In the genomic region with DNA sequence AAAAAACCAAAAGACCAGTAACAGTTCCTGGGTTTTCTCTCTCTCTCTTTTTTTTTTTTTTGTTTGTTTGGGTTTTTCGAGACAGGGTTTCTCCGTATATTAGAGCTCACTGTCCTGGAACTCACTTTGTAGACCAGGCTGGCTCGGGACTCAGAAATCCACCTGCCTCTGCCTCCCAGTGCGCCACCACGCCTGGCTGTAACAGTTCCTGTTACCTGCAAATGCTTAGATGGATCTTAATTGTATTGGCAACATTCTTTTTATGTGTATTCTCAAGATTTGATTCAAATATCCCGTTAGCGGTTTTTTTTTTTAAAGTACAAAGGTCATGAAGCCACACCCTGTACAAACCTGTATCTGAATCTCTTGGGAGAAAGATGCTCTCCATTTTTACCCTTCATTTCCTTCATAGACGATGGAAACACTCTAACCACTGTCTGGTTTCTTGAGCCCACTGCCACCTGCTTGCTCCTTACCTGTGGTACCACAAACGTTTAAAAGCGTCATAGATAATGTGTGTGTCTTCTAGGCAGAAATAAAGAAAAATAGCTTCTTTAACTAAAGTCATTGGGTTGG, we compare ENCODE assay signal across 8 mouse cellular contexts. TPM values are rescaled to one million over a fixed set of nuclear protein-coding genes. Genes with fewer than 3 reads are reported as not detected.
DNase-seq lines count a peak whose midpoint lies in the region; ATAC-seq and TF ChIP-seq lines count a peak whose summit lies in the region.

No protein-coding gene starts in this region.

- TF ChIP-seq RAD21 in CH12.LX (IDR thresholded peaks at IDR 0.05; ENCODE audit: low read depth, low read length) = no peak

- no peak for TF ChIP-seq CTCF in gastrocnemius, adult 2 months (IDR thresholded peaks at IDR 0.05)
- TF ChIP-seq CTCF in CH12.LX (conservative IDR thresholded peaks at IDR 0.05 in 1 of 2, IDR thresholded peaks at IDR 0.05 in 1 of 2; ENCODE audit: low read depth in 2 of 2, low read length in 2 of 2) = no peak
- TF ChIP-seq CTCF in liver, embryonic 14.5 days (IDR thresholded peaks at IDR 0.05; ENCODE audit: low read depth) = no peak
- TF ChIP-seq CTCF in cerebellum, adult 2 months (IDR thresholded peaks at IDR 0.05; ENCODE audit: borderline replicate concordance, insufficient read depth, low read depth, low read length) = no peak

- H3K27me3 ChIP-seq in CH12.LX (replicated peaks) = no peaks in the 10 kb centered on the region
- no peaks in the 10 kb centered on the region for H3K27me3 ChIP-seq in forebrain, embryonic 16.5 days (replicated peaks; ENCODE audit: control insufficient read depth, insufficient read depth, low read length)
- H3K27me3 ChIP-seq in liver, embryonic 14.5 days (ENCODE audit: control insufficient read depth, insufficient read depth, low read length) = no peaks in the 10 kb centered on the region
- H3K27me3 ChIP-seq in cerebellum, adult 2 months (ENCODE audit: control insufficient read depth, insufficient read depth, low read length) = no peaks in the 10 kb centered on the region

- peaks cover 3 to 57% of the 10 kb centered on the region in 2 experiments for H3K4me1 ChIP-seq in CH12.LX (ENCODE audit: control insufficient read depth in 1 of 2, insufficient read depth in 2 of 2)
- H3K4me1 ChIP-seq in forebrain, embryonic 16.5 days (replicated peaks; ENCODE audit: control insufficient read depth, insufficient read depth, low read length) = peaks cover 20% of the 10 kb centered on the region
- peaks cover 18% of the 10 kb centered on the region in 2 experiments for H3K4me1 ChIP-seq in liver, embryonic 14.5 days (replicated peaks; ENCODE audit: control insufficient read depth in 2 of 2, insufficient read depth in 2 of 2, low read length in 1 of 2)
- H3K4me1 ChIP-seq in cerebellum, adult 2 months (ENCODE audit: control insufficient read depth, insufficient read depth, low read length) = no peaks in the 10 kb centered on the region

- TF ChIP-seq EP300 in CH12.LX (IDR thresholded peaks at IDR 0.05; ENCODE audit: low read length) = no peak
- TF ChIP-seq EP300 in liver, embryonic 14.5 days (IDR thresholded peaks at IDR 0.05; ENCODE audit: low read depth) = no peak

- dilution Hi-C loops in CH12.LX (cut with MboI; ENCODE audit: extremely low pct_ligation_motif_present, extremely low pct_unique_long_range_greater_than_20kb, low sequenced_read_pairs) = no loop called here

- TF ChIP-seq POLR2A in CH12.LX (IDR thresholded peaks at IDR 0.05; ENCODE audit: low read depth, low read length) = peak; percentile 54; the same call in 1 of the 2 replicates
- no peak for TF ChIP-seq POLR2A in cerebellum, adult 2 months (IDR thresholded peaks at IDR 0.05; ENCODE audit: borderline replicate concordance, insufficient read depth, low read length)

- no peak for ATAC-seq in forebrain, embryonic 16.5 days
- ATAC-seq in liver, embryonic 14.5 days (ENCODE audit: insufficient read depth) = no peak
- no peak for ATAC-seq in activated CD4-positive, CD25-positive, alpha-beta regulatory T cell, adult 4 months

- H3K4me3 ChIP-seq in gastrocnemius, adult 2 months = peak overlapping the region; percentile 93
- H3K4me3 ChIP-seq in CH12.LX (replicated peaks in 1 of 3; ENCODE audit: low read depth in 2 of 3, low read length in 2 of 3, poor library complexity in 1 of 3) = peak overlapping the region; percentile 36 to 98 (median 65)
- peak overlapping the region; percentile 43 for H3K4me3 ChIP-seq in forebrain, embryonic 16.5 days (replicated peaks; ENCODE audit: low read length)
- H3K4me3 ChIP-seq in liver, embryonic 14.5 days (ENCODE audit: insufficient read depth in 1 of 2, low read depth in 2 of 2, low read length in 2 of 2) = peak overlapping the region; percentile 84 to 97
- no peak overlapping the region for H3K4me3 ChIP-seq in cerebellum, adult 2 months (replicated peaks; ENCODE audit: insufficient read depth, low read depth, low read length)

- H3K9ac ChIP-seq in CH12.LX (ENCODE audit: insufficient read depth, low read depth) = peak overlapping the region; percentile 63
- no peak overlapping the region; the same call in 1 of the 2 replicates for H3K9ac ChIP-seq in forebrain, embryonic 16.5 days (replicated peaks; ENCODE audit: low read depth, low read length)
- peak overlapping the region; percentile 98 for H3K9ac ChIP-seq in liver, embryonic 14.5 days (replicated peaks)

- WGBS in forebrain, embryonic 16.5 days = 63% methylated on average over 10 of the region's 10 CpGs
- WGBS in liver, embryonic 14.5 days (ENCODE audit: insufficient replicate concordance) = 44% methylated on average over 10 of the region's 10 CpGs
- WGBS in cerebellum, adult 2 months = 56% methylated on average over 10 of the region's 10 CpGs

- intact Hi-C loops in gastrocnemius, adult 2 months (cut with DNase I) = loop anchor here (5.0 kb wide), 1 partner anchor 105 kb away; no protein-coding TSS in a partner anchor
- intact Hi-C loops in gastrocnemius, postnatal 14 days (cut with DNase I; ENCODE audit: low total_unique reads) = no loop called here

- H3K9me3 ChIP-seq in CH12.LX (replicated peaks; ENCODE audit: low read length) = no peaks in the 10 kb centered on the region
- H3K9me3 ChIP-seq in forebrain, embryonic 16.5 days (ENCODE audit: control insufficient read depth, low read length) = no peaks in the 10 kb centered on the region
- no peaks in the 10 kb centered on the region for H3K9me3 ChIP-seq in liver, embryonic 14.5 days (ENCODE audit: control insufficient read depth, low read length)

- H3K27ac ChIP-seq in gastrocnemius, adult 2 months = peak overlapping the region; percentile 96
- peak overlapping the region; percentile 63; the same call in 1 of the 2 replicates for H3K27ac ChIP-seq in CH12.LX (ENCODE audit: insufficient read depth, low read depth)
- peak overlapping the region; percentile 59 for H3K27ac ChIP-seq in forebrain, embryonic 16.5 days (ENCODE audit: low read length)
- peak overlapping the region; percentile 70 for H3K27ac ChIP-seq in liver, embryonic 14.5 days
- H3K27ac ChIP-seq in cerebellum, adult 2 months (ENCODE audit: insufficient read depth, low read length) = no peak overlapping the region

- in situ Hi-C loops in CH12.LX (cut with MboI; ENCODE audit: low pct_ligation_motif_present, low pct_unique_long_range_greater_than_20kb, low sequenced_read_pairs) = loop anchor here (10.0 kb wide), 1 partner anchor 92 kb away; no protein-coding TSS in a partner anchor

- no peak for DNase-seq in gastrocnemius, adult 2 months
- no peak for DNase-seq in gastrocnemius, postnatal 14 days
- DNase-seq in CH12.LX (ENCODE audit: extremely low read depth) = peak; percentile 63
- no peak for DNase-seq in liver, embryonic 14.5 days (ENCODE audit: low read depth in 3 of 3, low spot score in 3 of 3)
- DNase-seq in right cerebral cortex, postnatal 14 days = no peak
- DNase-seq in cerebellum, adult 2 months = no peak

- H3K4me2 ChIP-seq in CH12.LX (ENCODE audit: insufficient read depth, low read depth, poor library complexity, severe bottlenecking) = peak overlapping the region; percentile 70
- peak overlapping the region; percentile 62 for H3K4me2 ChIP-seq in forebrain, embryonic 16.5 days (ENCODE audit: low read length)
- H3K4me2 ChIP-seq in liver, embryonic 14.5 days (ENCODE audit: low read depth) = peak overlapping the region; percentile 90

- H3K79me2 ChIP-seq in CH12.LX (replicated peaks; ENCODE audit: control insufficient read depth, extremely low read depth, insufficient read depth, poor library complexity, severe bottlenecking) = peaks cover 82% of the 10 kb centered on the region

- H3K36me3 ChIP-seq in CH12.LX (replicated peaks in 1 of 2; ENCODE audit: control insufficient read depth in 1 of 2, insufficient read depth in 1 of 2, low read length in 1 of 2) = peaks cover 26 to 56% of the 10 kb centered on the region in 2 experiments
- peaks cover 19% of the 10 kb centered on the region for H3K36me3 ChIP-seq in forebrain, embryonic 16.5 days (ENCODE audit: control insufficient read depth, insufficient read depth)
- peaks cover 39% of the 10 kb centered on the region for H3K36me3 ChIP-seq in liver, embryonic 14.5 days (replicated peaks; ENCODE audit: control insufficient read depth, insufficient read depth, low read depth)

RNA-seq across cellular contexts. Expression of gene Zbtb11, which starts 1.0 kb away (rescaled TPM):
- 10 to 100 TPM; 12.4 to 13.0 TPM for total RNA-seq in gastrocnemius, adult 2 months (2021)
- total RNA-seq in gastrocnemius, postnatal 14 days (2021) = 1 to 10 TPM; 6.2 to 7.2 TPM
- 21.4 and 25.6 TPM in 2 replicates for total RNA-seq in CH12.LX (2012; rRNA removed)
- 33.0 and 35.5 TPM in 2 replicates for total RNA-seq in CH12.LX (2014; rRNA removed)
- 17.7 and 19.8 TPM in 2 replicates for polyA plus RNA-seq in CH12.LX (2012; ENCODE audit: insufficient read length, low read depth)
- polyA plus RNA-seq in forebrain, embryonic 16.5 days (2015; fragmentation: Nextera tagmentation; extraction: Ambion mirVana) = 22.4 and 25.1 TPM in 2 replicates
- 3.1 and 5.1 TPM in 2 replicates for polyA plus RNA-seq in liver, embryonic 14.5 days (2012; rRNA removed)
- 8.4 and 9.5 TPM in 2 replicates for polyA plus RNA-seq in liver, embryonic 14.5 days (2014; fragmentation: Nextera tagmentation; extraction: Ambion mirVana)
- 10 to 100 TPM; 23.9 to 26.0 TPM for polyA plus RNA-seq in activated CD4-positive, CD25-positive, alpha-beta regulatory T cell, adult 4 months (2017; shearing (Covaris generic))
- 25.5 and 27.5 TPM in 2 replicates for polyA plus RNA-seq in cerebellum, adult 2 months (2012; rRNA removed)

RNA-seq across cellular contexts. Expression of gene Rpl24, which starts 6.6 kb away (rescaled TPM):
- 100 to 1,000 TPM; 585 to 675 TPM for total RNA-seq in gastrocnemius, adult 2 months (2021)
- 100 to 1,000 TPM; 648 to 762 TPM for total RNA-seq in gastrocnemius, postnatal 14 days (2021)
- total RNA-seq in CH12.LX (2012; rRNA removed) (2,337 and 2,579 TPM in 2 replicates), CH12.LX (2014; rRNA removed) (2,739 and 3,070 TPM in 2 replicates)
- 96.4 and 348 TPM in 2 replicates for polyA plus RNA-seq in CH12.LX (2012; ENCODE audit: insufficient read length, low read depth)
- 484 and 499 TPM in 2 replicates for polyA plus RNA-seq in forebrain, embryonic 16.5 days (2015; fragmentation: Nextera tagmentation; extraction: Ambion mirVana)
- 155 and 464 TPM in 2 replicates for polyA plus RNA-seq in liver, embryonic 14.5 days (2012; rRNA removed)
- polyA plus RNA-seq in liver, embryonic 14.5 days (2014; fragmentation: Nextera tagmentation; extraction: Ambion mirVana) = 477 and 499 TPM in 2 replicates
- polyA plus RNA-seq in activated CD4-positive, CD25-positive, alpha-beta regulatory T cell, adult 4 months (2017; shearing (Covaris generic)) = 1,000 to 10,000 TPM; 1,908 to 2,087 TPM
- polyA plus RNA-seq in cerebellum, adult 2 months (2012; rRNA removed) = 411 and 431 TPM in 2 replicates

RNA-seq across cellular contexts. Expression of gene Cep97, which starts 38.1 kb away (rescaled TPM):
- total RNA-seq in gastrocnemius, adult 2 months (2021) = 1 to 10 TPM; 5.8 to 6.3 TPM
- total RNA-seq in gastrocnemius, postnatal 14 days (2021) = 1 to 10 TPM; 4.0 to 4.3 TPM
- total RNA-seq in CH12.LX (2012; rRNA removed) (24.9 and 26.9 TPM in 2 replicates), CH12.LX (2014; rRNA removed) (27.5 and 28.2 TPM in 2 replicates)
- polyA plus RNA-seq in CH12.LX (2012; ENCODE audit: insufficient read length, low read depth) = 16.9 and 19.2 TPM in 2 replicates
- 17.5 and 19.4 TPM in 2 replicates for polyA plus RNA-seq in forebrain, embryonic 16.5 days (2015; fragmentation: Nextera tagmentation; extraction: Ambion mirVana)
- polyA plus RNA-seq in liver, embryonic 14.5 days (2012; rRNA removed) = 1.5 and 2.0 TPM in 2 replicates
- polyA plus RNA-seq in liver, embryonic 14.5 days (2014; fragmentation: Nextera tagmentation; extraction: Ambion mirVana) = 3.9 and 5.4 TPM in 2 replicates
- 10 to 100 TPM; 22.8 to 28.3 TPM for polyA plus RNA-seq in activated CD4-positive, CD25-positive, alpha-beta regulatory T cell, adult 4 months (2017; shearing (Covaris generic))
- polyA plus RNA-seq in cerebellum, adult 2 months (2012; rRNA removed) = 9.9 and 11.5 TPM in 2 replicates

RNA-seq across cellular contexts. Expression of gene Pcnp, which starts 56.8 kb away (rescaled TPM):
- 10 to 100 TPM; 55.9 to 62.6 TPM for total RNA-seq in gastrocnemius, adult 2 months (2021)
- total RNA-seq in gastrocnemius, postnatal 14 days (2021) = 10 to 100 TPM; 41.6 to 42.7 TPM
- total RNA-seq in CH12.LX (2012; rRNA removed) (67.4 and 79.5 TPM in 2 replicates), CH12.LX (2014; rRNA removed) (177 and 208 TPM in 2 replicates)
- 137 and 154 TPM in 2 replicates for polyA plus RNA-seq in CH12.LX (2012; ENCODE audit: insufficient read length, low read depth)
- polyA plus RNA-seq in forebrain, embryonic 16.5 days (2015; fragmentation: Nextera tagmentation; extraction: Ambion mirVana) = 230 and 262 TPM in 2 replicates
- polyA plus RNA-seq in liver, embryonic 14.5 days (2012; rRNA removed) = 22.2 and 33.6 TPM in 2 replicates
- 102 and 107 TPM in 2 replicates for polyA plus RNA-seq in liver, embryonic 14.5 days (2014; fragmentation: Nextera tagmentation; extraction: Ambion mirVana)
- 100 to 1,000 TPM; 227 to 239 TPM for polyA plus RNA-seq in activated CD4-positive, CD25-positive, alpha-beta regulatory T cell, adult 4 months (2017; shearing (Covaris generic))
- polyA plus RNA-seq in cerebellum, adult 2 months (2012; rRNA removed) = 122 and 134 TPM in 2 replicates
